Mouse (Mus musculus) T-cell, adult 2 months (primary cell): ENCODE measurements around the gene Uxt.

Experiments used
- DNase-seq: peaks from one replicate; pipeline ENCODE4 v3.0.0; 2022; ENCODE audit warnings: low spot score

The Uxt gene

DNA sequence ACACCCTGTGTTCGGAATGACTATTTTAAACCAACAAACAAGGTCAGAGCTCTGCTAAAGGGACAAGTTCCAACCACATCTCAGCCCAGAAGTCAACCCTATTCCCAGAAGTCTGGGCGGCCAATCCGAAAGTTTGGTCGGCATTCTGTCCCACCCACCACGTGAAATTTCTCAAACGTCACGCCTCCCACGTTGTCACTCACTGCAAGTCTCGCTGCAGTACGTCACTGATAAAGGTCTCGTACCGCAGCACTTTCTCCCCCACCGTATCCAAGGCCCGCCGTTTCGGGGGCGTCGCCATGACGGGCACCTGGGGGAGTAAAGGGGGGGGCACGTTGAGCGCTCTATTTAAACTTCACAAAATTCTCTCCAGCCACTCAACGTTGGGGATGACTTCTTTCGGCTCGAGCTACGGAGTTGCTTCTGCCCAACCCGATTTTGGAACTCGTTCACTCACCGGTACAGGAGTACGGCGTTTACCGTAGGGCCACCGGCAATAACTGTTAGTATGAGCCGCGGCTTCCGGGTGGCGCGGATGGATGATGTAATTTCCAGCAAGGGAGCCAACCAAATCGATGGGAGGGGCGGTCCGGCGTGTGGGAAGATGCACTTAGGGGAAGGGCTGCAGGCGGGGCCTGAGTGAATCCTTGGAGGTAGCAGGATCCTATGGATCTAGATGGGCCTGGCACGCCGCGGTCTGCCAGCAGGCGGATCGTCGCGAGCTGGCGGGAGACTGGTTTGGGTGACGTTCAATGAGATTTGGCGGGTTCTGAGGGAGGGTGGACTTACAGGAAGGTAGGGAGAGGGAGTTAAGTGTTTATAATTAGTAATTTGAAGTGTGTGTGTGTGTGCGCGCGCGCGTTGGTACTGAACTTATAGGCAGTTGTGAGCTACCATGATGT lies at the start of gene Uxt:
Uxt (minus strand) TSS at position 541 of the 902 bp plus-strand sequence.
- peak; percentile 89 for DNase-seq

DNA sequence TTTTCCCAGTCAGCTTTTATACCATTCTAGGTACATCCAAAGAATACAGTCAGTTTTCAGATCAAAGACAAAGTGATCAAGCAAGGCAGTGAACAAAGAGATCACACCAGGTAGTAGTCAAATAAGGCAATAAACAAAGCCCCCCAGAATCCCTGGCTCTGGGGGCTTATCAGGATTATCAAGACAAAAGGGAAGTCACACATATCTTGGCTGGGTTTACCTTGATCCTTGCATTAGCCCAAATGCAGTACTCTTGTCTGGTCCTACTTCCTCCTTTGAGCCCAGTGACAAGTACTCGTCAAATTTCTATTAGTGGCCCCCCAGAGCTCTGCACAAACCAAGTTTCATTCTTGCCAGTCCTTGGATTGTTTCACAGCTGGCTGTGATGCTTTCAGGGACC lies 19.1 kb upstream of the Uxt start:
- DNase-seq: no peak

- peak; percentile 84 for DNase-seq
Observed at GRCm38 (mm10) chrX:20950191-20950880, 11.5 kb downstream of the Uxt start, which contains the start of gene Elk1. TSS of gene Elk1 (minus strand) at chrX:20950608.

GRCm38 (mm10) chrX:20946055-20946454 lies 15.8 kb downstream of the Uxt start:
- peak; percentile 24 for DNase-seq

DNA sequence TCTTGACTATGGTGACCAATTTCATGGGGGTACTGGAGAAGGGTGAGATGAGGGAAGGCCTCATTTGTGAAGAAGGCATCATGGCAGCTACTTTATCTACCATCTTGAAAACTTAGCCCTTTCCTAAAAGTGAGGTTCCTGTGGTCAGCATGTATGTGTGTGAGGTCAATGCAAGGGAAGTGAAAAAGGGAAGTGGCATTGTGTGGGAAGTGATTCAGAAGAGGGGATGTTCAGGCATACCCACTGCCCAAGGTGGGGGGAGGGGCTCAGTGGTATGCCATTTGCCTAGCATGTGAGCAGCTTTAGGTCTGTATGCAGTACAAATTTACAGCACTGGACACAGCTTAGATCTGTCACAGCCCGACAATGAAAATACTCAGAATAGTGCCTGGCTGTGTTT lies 29.9 kb downstream of the Uxt start:
- DNase-seq: no peak

GRCm38 (mm10) chrX:20931364-20931763 lies 30.5 kb downstream of the Uxt start, which contains the start of gene Cfp:
TSS of gene Cfp (minus strand) at chrX:20931555.
- DNase-seq: no peak

GRCm38 (mm10) chrX:20929859-20930258 lies 32.0 kb downstream of the Uxt start:
- no peak for DNase-seq

DNA sequence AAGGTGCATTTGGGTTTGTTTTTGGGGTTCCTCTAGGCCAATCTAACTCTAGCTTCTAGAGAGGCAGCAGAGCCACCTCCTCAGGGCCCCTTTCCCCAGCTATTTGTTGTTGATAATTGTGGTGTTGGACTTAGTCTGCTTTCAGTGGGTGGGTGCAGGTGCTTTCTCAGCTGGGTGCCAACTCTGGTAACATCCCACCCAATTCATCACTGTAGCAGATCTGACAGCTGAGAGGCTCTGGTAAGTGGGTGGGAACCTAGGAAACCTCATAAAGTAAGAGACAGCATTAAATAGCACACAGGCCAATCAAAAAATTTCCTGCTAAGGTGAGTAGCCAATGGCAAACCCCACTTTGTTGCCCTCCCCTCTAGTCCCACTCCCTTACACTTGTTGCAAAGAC lies 36.8 kb downstream of the Uxt start:
- no peak for DNase-seq

- no peak for DNase-seq
Observed at GRCm38 (mm10) chrX:20923506-20923905, 38.3 kb downstream of the Uxt start.

GRCm38 (mm10) chrX:20921366-20921765 lies 40.5 kb downstream of the Uxt start:
- DNase-seq: no peak

DNA sequence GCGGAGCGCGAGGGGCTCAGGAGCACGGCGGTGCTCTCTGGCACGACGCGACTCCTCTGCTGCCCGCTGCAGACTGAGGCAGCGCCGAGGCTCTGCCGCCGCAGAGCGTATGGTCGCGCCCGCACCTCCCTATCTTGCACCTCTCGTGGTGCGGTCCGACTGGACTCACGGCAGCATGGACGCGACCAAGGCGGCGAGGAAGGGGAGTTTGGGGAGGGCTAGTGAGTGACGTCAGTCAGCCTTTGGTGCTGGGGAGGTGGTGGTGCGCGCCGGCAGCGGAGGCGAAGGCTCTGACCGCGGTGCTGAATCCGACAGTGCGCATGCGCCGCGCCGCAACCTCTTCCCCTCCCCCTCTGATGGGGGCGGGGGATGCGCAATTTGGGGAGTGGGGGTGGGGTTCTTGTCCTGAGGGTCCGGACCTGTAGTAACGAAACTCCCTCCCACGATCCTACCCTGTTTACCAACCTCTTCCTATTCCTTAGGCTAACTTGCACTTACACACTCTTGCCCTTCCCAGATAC lies 40.9 kb downstream of the Uxt start, which contains the start of gene Syn1:
Syn1 (minus strand) TSS at position 161 of the 521 bp plus-strand sequence.
- peak; percentile 81 for DNase-seq

GRCm38 (mm10) chrX:20920249-20920843 lies 41.5 kb downstream of the Uxt start:
- DNase-seq: no peak

- DNase-seq: no peak
Observed at GRCm38 (mm10) chrX:20915075-20915474, 46.7 kb downstream of the Uxt start.

DNA sequence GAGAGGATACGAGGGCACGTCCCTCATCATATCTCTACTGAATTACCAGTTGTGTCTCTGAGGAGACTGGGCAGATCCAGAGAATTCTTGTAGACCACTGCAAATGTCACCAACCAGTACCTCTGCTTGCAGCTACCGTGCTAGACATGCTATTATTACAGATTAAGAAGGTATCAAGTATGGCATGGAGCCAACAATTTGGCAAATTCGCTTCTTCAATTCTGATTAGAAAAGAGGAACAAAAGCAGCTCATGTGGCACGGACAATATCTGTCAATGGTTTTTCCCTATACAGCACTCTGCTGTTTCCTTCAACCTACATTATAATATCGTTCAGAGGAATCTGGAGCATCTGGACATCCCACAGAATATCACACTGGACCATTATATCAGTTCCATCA lies 48.1 kb downstream of the Uxt start:
- DNase-seq: no peak

- DNase-seq: no peak
Observed at GRCm38 (mm10) chrX:20910074-20910473, 51.7 kb downstream of the Uxt start.
